Mouse (Mus musculus): ENCODE results near the gene Hs6st3. TPM values are rescaled to one million over a fixed set of nuclear protein-coding genes. Genes with fewer than 3 reads are reported as not detected.

Gene Hs6st3
- polyA plus RNA-seq, 1 experiment from 2014 or later: 0.11 TPM

- H3K9me3 ChIP-seq (ENCODE audit: control insufficient read depth, low read length): 0 out of 2 replicates have a peak, but pooled peaks cover 2% of the 10 kb centered on the region
- ATAC-seq (ENCODE audit: insufficient number of reproducible peaks, insufficient read depth, low FRiP score, low read depth): no peak
- no peaks in the 10 kb centered on the region for H3K27me3 ChIP-seq (ENCODE audit: control insufficient read depth, insufficient read depth, low read length)
- no peak overlapping the region for H3K27ac ChIP-seq (replicated peaks in 1 of 2; ENCODE audit: control insufficient read depth in 1 of 2, insufficient read depth in 1 of 2, low read depth in 2 of 2, low read length in 2 of 2)
- H3K4me2 ChIP-seq (ENCODE audit: low read length): no peak overlapping the region
- no peaks in the 10 kb centered on the region for H3K36me3 ChIP-seq (ENCODE audit: control insufficient read depth, insufficient read depth, low read length)
- no peaks in the 10 kb centered on the region for H3K4me1 ChIP-seq (ENCODE audit: control insufficient read depth in 2 of 2, insufficient read depth in 2 of 2, low read length in 2 of 2)
- 74% methylated on average over 16 of the region's 16 CpGs for WGBS
- H3K4me3 ChIP-seq (ENCODE audit: control insufficient read depth in 1 of 2, insufficient read depth in 1 of 2, low read depth in 1 of 2, low read length in 2 of 2): no peak overlapping the region
- no peak overlapping the region for H3K9ac ChIP-seq (ENCODE audit: low read length)
These were observed 110.0 kb downstream of the Hs6st3 start for GRCm38 (mm10) chr14:119248001-119248607.

GRCm38 (mm10) chr14:119250353-119250752, 112.2 kb downstream of the Hs6st3 start:
- no peak overlapping the region for H3K4me2 ChIP-seq (ENCODE audit: low read length)
- no peak overlapping the region for H3K27ac ChIP-seq (replicated peaks in 1 of 2; ENCODE audit: control insufficient read depth in 1 of 2, insufficient read depth in 1 of 2, low read depth in 2 of 2, low read length in 2 of 2)
- no peak overlapping the region for H3K9ac ChIP-seq (ENCODE audit: low read length)
- ATAC-seq (ENCODE audit: insufficient number of reproducible peaks, insufficient read depth, low FRiP score, low read depth): no peak
- no peak overlapping the region for H3K4me3 ChIP-seq (ENCODE audit: control insufficient read depth in 1 of 2, insufficient read depth in 1 of 2, low read depth in 1 of 2, low read length in 2 of 2)
- WGBS: 70% methylated on average over 10 of the region's 10 CpGs
- 0 out of 2 replicates have a peak, but pooled peaks cover 2% of the 10 kb centered on the region for H3K9me3 ChIP-seq (ENCODE audit: control insufficient read depth, low read length)
- H3K36me3 ChIP-seq (ENCODE audit: control insufficient read depth, insufficient read depth, low read length): no peaks in the 10 kb centered on the region
- H3K4me1 ChIP-seq (ENCODE audit: control insufficient read depth in 2 of 2, insufficient read depth in 2 of 2, low read length in 2 of 2): no peaks in the 10 kb centered on the region
- no peaks in the 10 kb centered on the region for H3K27me3 ChIP-seq (ENCODE audit: control insufficient read depth, insufficient read depth, low read length)

- H3K4me3 ChIP-seq (ENCODE audit: control insufficient read depth in 1 of 2, insufficient read depth in 1 of 2, low read depth in 1 of 2, low read length in 2 of 2): no peak overlapping the region
- no peaks in the 10 kb centered on the region for H3K27me3 ChIP-seq (ENCODE audit: control insufficient read depth, insufficient read depth, low read length)
- no peak overlapping the region for H3K27ac ChIP-seq (replicated peaks in 1 of 2; ENCODE audit: control insufficient read depth in 1 of 2, insufficient read depth in 1 of 2, low read depth in 2 of 2, low read length in 2 of 2)
- WGBS: 64% methylated on average over 3 of the region's 3 CpGs
- ATAC-seq (ENCODE audit: insufficient number of reproducible peaks, insufficient read depth, low FRiP score, low read depth): no peak
- no peak overlapping the region for H3K4me2 ChIP-seq (ENCODE audit: low read length)
- no peaks in the 10 kb centered on the region for H3K9me3 ChIP-seq (ENCODE audit: control insufficient read depth, low read length)
- H3K36me3 ChIP-seq (ENCODE audit: control insufficient read depth, insufficient read depth, low read length): no peaks in the 10 kb centered on the region
- peaks cover 1 to 4% of the 10 kb centered on the region in 2 experiments; a peak in 3 of 4 replicates for H3K4me1 ChIP-seq (ENCODE audit: control insufficient read depth in 2 of 2, insufficient read depth in 2 of 2, low read length in 2 of 2)
- no peak overlapping the region for H3K9ac ChIP-seq (ENCODE audit: low read length)
These were observed 117.3 kb downstream of the Hs6st3 start for GRCm38 (mm10) chr14:119255396-119255795.

GRCm38 (mm10) chr14:119257072-119257471, 118.9 kb downstream of the Hs6st3 start:
- H3K4me3 ChIP-seq (ENCODE audit: control insufficient read depth in 1 of 2, insufficient read depth in 1 of 2, low read depth in 1 of 2, low read length in 2 of 2): no peak overlapping the region
- ATAC-seq (ENCODE audit: insufficient number of reproducible peaks, insufficient read depth, low FRiP score, low read depth): no peak
- no peaks in the 10 kb centered on the region for H3K36me3 ChIP-seq (ENCODE audit: control insufficient read depth, insufficient read depth, low read length)
- H3K27me3 ChIP-seq (ENCODE audit: control insufficient read depth, insufficient read depth, low read length): no peaks in the 10 kb centered on the region
- H3K9me3 ChIP-seq (ENCODE audit: control insufficient read depth, low read length): no peaks in the 10 kb centered on the region
- H3K27ac ChIP-seq (replicated peaks in 1 of 2; ENCODE audit: control insufficient read depth in 1 of 2, insufficient read depth in 1 of 2, low read depth in 2 of 2, low read length in 2 of 2): no peak overlapping the region
- no peak overlapping the region for H3K9ac ChIP-seq (ENCODE audit: low read length)
- H3K4me1 ChIP-seq (ENCODE audit: control insufficient read depth in 2 of 2, insufficient read depth in 2 of 2, low read length in 2 of 2): peaks cover 5 to 6% of the 10 kb centered on the region in 2 experiments
- 82% methylated on average over 7 of the region's 7 CpGs for WGBS
- H3K4me2 ChIP-seq (ENCODE audit: low read length): no peak overlapping the region

GRCm38 (mm10) chr14:119260176-119260962, 122.2 kb downstream of the Hs6st3 start:
- peak overlapping the region; percentile 8 to 19; a peak in 3 of 4 replicates for H3K4me3 ChIP-seq (ENCODE audit: control insufficient read depth in 1 of 2, insufficient read depth in 1 of 2, low read depth in 1 of 2, low read length in 2 of 2)
- ATAC-seq (ENCODE audit: insufficient number of reproducible peaks, insufficient read depth, low FRiP score, low read depth): peak; percentile 59; the same call in 1 of the 2 replicates
- no peaks in the 10 kb centered on the region for H3K27me3 ChIP-seq (ENCODE audit: control insufficient read depth, insufficient read depth, low read length)
- H3K27ac ChIP-seq (replicated peaks in 1 of 2; ENCODE audit: control insufficient read depth in 1 of 2, insufficient read depth in 1 of 2, low read depth in 2 of 2, low read length in 2 of 2): no peak overlapping the region
- no peak overlapping the region for H3K9ac ChIP-seq (ENCODE audit: low read length)
- peaks cover 5 to 6% of the 10 kb centered on the region in 2 experiments for H3K4me1 ChIP-seq (ENCODE audit: control insufficient read depth in 2 of 2, insufficient read depth in 2 of 2, low read length in 2 of 2)
- no peaks in the 10 kb centered on the region for H3K9me3 ChIP-seq (ENCODE audit: control insufficient read depth, low read length)
- H3K36me3 ChIP-seq (ENCODE audit: control insufficient read depth, insufficient read depth, low read length): no peaks in the 10 kb centered on the region
- H3K4me2 ChIP-seq (ENCODE audit: low read length): peak overlapping the region; percentile 57
- 32% methylated on average over 14 of the region's 14 CpGs for WGBS

GRCm38 (mm10) chr14:119266334-119266733, 128.2 kb downstream of the Hs6st3 start:
- WGBS: 82% methylated on average over 7 of the region's 7 CpGs
- H3K27me3 ChIP-seq (ENCODE audit: control insufficient read depth, insufficient read depth, low read length): no peaks in the 10 kb centered on the region
- ATAC-seq (ENCODE audit: insufficient number of reproducible peaks, insufficient read depth, low FRiP score, low read depth): no peak
- no peaks in the 10 kb centered on the region for H3K4me1 ChIP-seq (ENCODE audit: control insufficient read depth in 2 of 2, insufficient read depth in 2 of 2, low read length in 2 of 2)
- H3K9me3 ChIP-seq (ENCODE audit: control insufficient read depth, low read length): no peaks in the 10 kb centered on the region
- H3K4me3 ChIP-seq (ENCODE audit: control insufficient read depth in 1 of 2, insufficient read depth in 1 of 2, low read depth in 1 of 2, low read length in 2 of 2): no peak overlapping the region
- H3K36me3 ChIP-seq (ENCODE audit: control insufficient read depth, insufficient read depth, low read length): no peaks in the 10 kb centered on the region
- H3K9ac ChIP-seq (ENCODE audit: low read length): no peak overlapping the region
- no peak overlapping the region for H3K27ac ChIP-seq (replicated peaks in 1 of 2; ENCODE audit: control insufficient read depth in 1 of 2, insufficient read depth in 1 of 2, low read depth in 2 of 2, low read length in 2 of 2)
- no peak overlapping the region for H3K4me2 ChIP-seq (ENCODE audit: low read length)

- H3K9ac ChIP-seq (ENCODE audit: low read length): no peak overlapping the region
- H3K9me3 ChIP-seq (ENCODE audit: control insufficient read depth, low read length): no peaks in the 10 kb centered on the region
- H3K4me3 ChIP-seq (ENCODE audit: control insufficient read depth in 1 of 2, insufficient read depth in 1 of 2, low read depth in 1 of 2, low read length in 2 of 2): no peak overlapping the region
- no peak for ATAC-seq (ENCODE audit: insufficient number of reproducible peaks, insufficient read depth, low FRiP score, low read depth)
- no peaks in the 10 kb centered on the region for H3K4me1 ChIP-seq (ENCODE audit: control insufficient read depth in 2 of 2, insufficient read depth in 2 of 2, low read length in 2 of 2)
- no peak overlapping the region for H3K4me2 ChIP-seq (ENCODE audit: low read length)
- no peaks in the 10 kb centered on the region for H3K27me3 ChIP-seq (ENCODE audit: control insufficient read depth, insufficient read depth, low read length)
- H3K36me3 ChIP-seq (ENCODE audit: control insufficient read depth, insufficient read depth, low read length): no peaks in the 10 kb centered on the region
- no peak overlapping the region for H3K27ac ChIP-seq (replicated peaks in 1 of 2; ENCODE audit: control insufficient read depth in 1 of 2, insufficient read depth in 1 of 2, low read depth in 2 of 2, low read length in 2 of 2)
- 65% methylated on average over 7 of the region's 7 CpGs for WGBS
These were observed 134.9 kb downstream of the Hs6st3 start for GRCm38 (mm10) chr14:119273088-119273487.
